Mouse (Mus musculus) ES-E14 (cell line): ENCODE measurements around the gene Mmel1. TPM values are rescaled to one million over a fixed set of nuclear protein-coding genes. Genes with fewer than 3 reads are reported as not detected.

ENCODE experiments used
- DNase-seq: peaks from one replicate; pipeline ENCODE4 v3.0.0-alpha.2; 2013; ENCODE audit warnings: low read depth, low spot score
- H3K27ac ChIP-seq: 2 replicates; pipeline ENCODE4 v1.5.1; 2012; ENCODE audit warnings: low read depth, mild to moderate bottlenecking, low read length, moderate library complexity, mixed read lengths; ENCODE audit not compliant: poor library complexity, insufficient read depth, severe bottlenecking
- H3K36me3 ChIP-seq: 2 replicates; pipeline ENCODE4 v1.6.1; 2012; ENCODE audit warnings: mild to moderate bottlenecking, low read length, moderate library complexity, mixed read lengths; ENCODE audit not compliant: control insufficient read depth, poor library complexity, insufficient read depth, severe bottlenecking
- H3K4me1 ChIP-seq, 2 experiments: fragments of 150-350 bp in 1 of 2; sonication (generic) in 1 of 2; 2 replicates each; pipeline ENCODE4 v1.6.1; 2012; ENCODE audit warnings: low read length in 2 of 2, mild to moderate bottlenecking in 1 of 2, mixed read lengths in 1 of 2; ENCODE audit not compliant: control insufficient read depth in 2 of 2, insufficient read depth in 2 of 2, poor library complexity in 1 of 2
- H3K4me3 ChIP-seq, 2 experiments: fragments of 150-350 bp in 1 of 2; sonication (generic) in 1 of 2; 2 replicates each; pipeline ENCODE4 v1.5.1; 2012; ENCODE audit warnings: low read length in 2 of 2, low read depth in 1 of 2, mild to moderate bottlenecking in 1 of 2, mixed read lengths in 1 of 2; ENCODE audit not compliant: insufficient read depth in 1 of 2, poor library complexity in 1 of 2, severe bottlenecking in 1 of 2
- H3K9ac ChIP-seq: 2 replicates; pipeline ENCODE4 v1.6.1; 2012; ENCODE audit warnings: low read depth, mild to moderate bottlenecking, low read length, mixed read lengths; ENCODE audit not compliant: poor library complexity, insufficient read depth, severe bottlenecking
- H3K9me3 ChIP-seq: fragments of 150-350 bp; sonication (generic); 2 replicates; pipeline ENCODE4 v1.6.1; 2012; ENCODE audit warnings: low read depth, mild to moderate bottlenecking, low read length; ENCODE audit not compliant: control insufficient read depth, insufficient read depth
- CHD2 ChIP-seq: IDR thresholded peaks from 2 replicates; pipeline ENCODE4 v1.6.1; 2014; ENCODE audit warnings: mild to moderate bottlenecking, low read depth, low read length, inconsistent platforms
- HCFC1 ChIP-seq: IDR thresholded peaks from 2 replicates; pipeline ENCODE4 v1.6.1; 2012; ENCODE audit warnings: low read length, inconsistent platforms, borderline replicate concordance; ENCODE audit not compliant: insufficient read depth
- MAFK ChIP-seq: IDR thresholded peaks from 2 replicates; pipeline ENCODE4 v1.6.1; 2014; ENCODE audit warnings: mild to moderate bottlenecking, low read depth, low read length, inconsistent platforms; ENCODE audit not compliant: insufficient read depth
- ZC3H11A ChIP-seq: IDR thresholded peaks from 2 replicates; pipeline ENCODE4 v1.6.1; 2012; ENCODE audit warnings: low read depth, mild to moderate bottlenecking, inconsistent platforms, low read length, borderline replicate concordance
- ZNF384 ChIP-seq: IDR thresholded peaks from 2 replicates; pipeline ENCODE4 v1.6.1; 2012; ENCODE audit warnings: low read depth, low read length, inconsistent platforms
- in situ Hi-C, 2 experiments: fragments of 600-800 bp; cut with MboI; formaldehyde crosslinking; loops; one replicate each; pipeline ENCODE4 v1.15.1; 2025; ENCODE audit warnings: low sequenced_read_pairs in 2 of 2, inconsistent platforms in 1 of 2; ENCODE audit not compliant: unreplicated experiment in 2 of 2
- total RNA-seq: library from RNA; depleted of rRNA; stranded (reverse); fragments of 300-350 nt; gene quantifications from 2 replicates; pipeline ENCODE4 v1.2.3, GENCODE M21; 2012

Gene Mmel1
- total RNA-seq, 1 experiment = 2.4 TPM

DNA sequence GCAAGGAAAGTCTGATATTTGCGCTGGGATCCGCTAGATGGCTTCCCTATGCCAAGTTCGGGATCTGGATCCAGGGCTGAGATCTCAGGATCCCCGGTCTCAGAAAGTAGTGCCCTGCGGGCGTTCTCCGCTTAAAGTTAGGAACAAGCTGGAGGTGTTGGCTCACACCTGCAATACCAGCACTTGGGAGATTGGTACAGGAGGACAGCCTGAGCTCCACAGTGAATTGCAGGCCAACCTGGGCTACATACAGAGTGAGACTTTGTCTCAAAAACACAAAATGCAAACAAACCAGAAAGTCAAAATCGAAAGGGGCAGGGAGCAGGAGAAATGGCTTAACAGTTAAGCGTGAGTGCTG lies 12.9 kb upstream of the Mmel1 start:
- Histone ChIP-seq H3K9ac (peak overlapping the region; percentile 65; the same call in 1 of the 2 replicates), H3K27ac (no peak overlapping the region), H3K9me3 (no peaks in the 10 kb centered on the region), H3K4me1 (peaks cover 0 to 5% of the 10 kb centered on the region in 2 experiments; a peak in 1 of 4 replicates), H3K36me3 (no peaks in the 10 kb centered on the region), H3K4me3 (peak overlapping the region; percentile 55 to 77)
- no peak for DNase-seq
- in situ Hi-C loops = no loop called here
- TF ChIP-seq CHD2 (no peak), MAFK (no peak), ZNF384 (no peak), HCFC1 (no peak), ZC3H11A (no peak)

- H3K27ac ChIP-seq = no peak overlapping the region
- H3K9ac ChIP-seq = no peak overlapping the region
- TF ChIP-seq ZC3H11A (no peak), CHD2 (no peak), HCFC1 (no peak), MAFK (no peak), ZNF384 (no peak)
- DNase-seq = no peak
- in situ Hi-C loops = no loop called here
- H3K9me3 ChIP-seq = no peaks in the 10 kb centered on the region
- peaks cover 0 to 5% of the 10 kb centered on the region in 2 experiments; a peak in 1 of 4 replicates for H3K4me1 ChIP-seq
- H3K4me3 ChIP-seq = 0 out of 4 replicates have a peak overlapping the region, but pooled peaks have one; percentile 55 to 77
- no peaks in the 10 kb centered on the region for H3K36me3 ChIP-seq
Measured at GRCm38 (mm10) chr4:154856882-154857281, 12.5 kb upstream of the Mmel1 start.

GRCm38 (mm10) chr4:154857366-154858240 lies 11.8 kb upstream of the Mmel1 start:
- Histone ChIP-seq H3K36me3 (no peaks in the 10 kb centered on the region), H3K9ac (no peak overlapping the region)
- in situ Hi-C loops = no loop called here

DNA sequence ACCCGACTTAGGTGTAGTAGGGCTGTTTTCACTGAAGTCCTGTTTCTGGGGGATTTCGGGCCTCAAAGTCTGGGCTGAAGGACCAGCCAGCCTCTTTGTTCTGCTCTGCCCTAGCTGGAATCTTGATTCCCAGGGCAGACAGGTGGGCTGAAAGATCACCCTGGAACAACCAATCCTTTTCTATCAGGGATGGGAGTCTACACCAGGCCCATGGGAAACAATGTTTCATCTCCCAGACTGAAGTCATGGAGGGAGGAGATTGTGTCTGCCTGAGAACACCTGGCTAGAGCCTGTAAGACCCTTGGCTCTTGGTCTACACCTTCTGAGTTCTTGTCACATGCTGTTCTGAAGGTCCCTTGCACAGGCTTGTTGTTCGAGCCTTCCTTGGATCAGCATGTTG lies 10.8 kb upstream of the Mmel1 start:
- no peak for DNase-seq
- Histone ChIP-seq H3K9ac (no peak overlapping the region), H3K36me3 (no peaks in the 10 kb centered on the region), H3K4me3 (no peak overlapping the region), H3K4me1 (peaks cover 0 to 5% of the 10 kb centered on the region in 2 experiments; a peak in 1 of 4 replicates), H3K9me3 (no peaks in the 10 kb centered on the region), H3K27ac (no peak overlapping the region)
- TF ChIP-seq ZC3H11A (no peak), MAFK (no peak), ZNF384 (no peak), HCFC1 (no peak), CHD2 (no peak)
- in situ Hi-C loops = no loop called here

More at GRCm38 (mm10) chr4:154857366-154858240, 11.8 kb upstream of the Mmel1 start:
- DNase-seq = no peak
- H3K9me3 ChIP-seq = no peaks in the 10 kb centered on the region
- no peak overlapping the region for H3K27ac ChIP-seq
- H3K4me1 ChIP-seq = peaks cover 0 to 5% of the 10 kb centered on the region in 2 experiments; a peak in 1 of 4 replicates
- H3K4me3 ChIP-seq = no peak overlapping the region
- TF ChIP-seq MAFK (no peak), HCFC1 (no peak), ZNF384 (no peak), ZC3H11A (no peak), CHD2 (no peak)
